Mouse (Mus musculus) small intestine, adult 2 months (tissue): ENCODE measurements around the gene Ccdc13.

Experiments used
- CTCF ChIP-seq: fragments of 200-500 bp; IDR thresholded peaks from 2 replicates; pipeline ENCODE4 v1.5.1; 2012; ENCODE audit warnings: low read depth, mild to moderate bottlenecking, control low read depth, inconsistent platforms, low read length, moderate library complexity, mixed read lengths; ENCODE audit not compliant: insufficient replicate concordance, insufficient read length; ENCODE audit errors: extremely low read depth
- POLR2A ChIP-seq: fragments of 200-500 bp; IDR thresholded peaks from 2 replicates; pipeline ENCODE4 v1.6.1; 2012; ENCODE audit warnings: low read depth, mild to moderate bottlenecking, control low read depth, inconsistent platforms, low read length, moderate library complexity

- no peak for TF ChIP-seq CTCF
- TF ChIP-seq POLR2A, result no peak
These were observed 16.7 kb downstream of the Ccdc13 start for GRCm38 (mm10) chr9:121822585-121822991.
